Mouse (Mus musculus) testis, postnatal 14 days (tissue): ENCODE measurements at regions not wholly inside any gene's neighbourhood (a gene's known extent, or its start where the extent isn't known, plus 50 kb on each side); places are given as distances from the start of the nearest gene placed in this dataset.
A peak's percentile ranks its signal among the peaks of the same experiment; 100 is the strongest.

Source experiments
- DNase-seq: peaks from one replicate; pipeline ENCODE4 v3.0.0; 2021; ENCODE audit warnings: low spot score

GRCm38 (mm10) chr10:98652084-98652483, 262.1 kb upstream of the Atp2b1 start:
- DNase-seq = no peak

GRCm38 (mm10) chr10:98660747-98661146, 253.5 kb upstream of the Atp2b1 start:
- DNase-seq = peak; percentile 12

GRCm38 (mm10) chr10:98665936-98666505, 248.2 kb upstream of the Atp2b1 start:
- no peak for DNase-seq

- DNase-seq = no peak
Measured at GRCm38 (mm10) chr10:98667728-98668127, 246.5 kb upstream of the Atp2b1 start.

- DNase-seq = no peak
Measured at GRCm38 (mm10) chr10:98674131-98674530, 240.1 kb upstream of the Atp2b1 start.

- DNase-seq = no peak
Measured at GRCm38 (mm10) chr10:98676907-98677306, 237.3 kb upstream of the Atp2b1 start.

GRCm38 (mm10) chr10:98678234-98678633, 236.0 kb upstream of the Atp2b1 start:
- DNase-seq = no peak

- no peak for DNase-seq
Measured at GRCm38 (mm10) chr10:98682436-98682835, 231.8 kb upstream of the Atp2b1 start.

- peak; percentile 8 for DNase-seq
Measured at GRCm38 (mm10) chr10:98684195-98684594, 230.0 kb upstream of the Atp2b1 start.

- no peak for DNase-seq
Measured at GRCm38 (mm10) chr10:98684707-98685106, 229.5 kb upstream of the Atp2b1 start.

GRCm38 (mm10) chr10:98685739-98686138, 228.5 kb upstream of the Atp2b1 start:
- DNase-seq = no peak

GRCm38 (mm10) chr10:98686370-98686769, 227.8 kb upstream of the Atp2b1 start:
- no peak for DNase-seq

GRCm38 (mm10) chr10:98691816-98692215, 222.4 kb upstream of the Atp2b1 start:
- no peak for DNase-seq

- DNase-seq = no peak
Measured at GRCm38 (mm10) chr10:98694690-98695370, 219.4 kb upstream of the Atp2b1 start.

GRCm38 (mm10) chr10:98695371-98695725, 218.9 kb upstream of the Atp2b1 start:
- DNase-seq = no peak

- no peak for DNase-seq
Measured at GRCm38 (mm10) chr10:98697866-98698265, 216.3 kb upstream of the Atp2b1 start.

- DNase-seq = no peak
Measured at GRCm38 (mm10) chr10:98699579-98699978, 214.6 kb upstream of the Atp2b1 start.

GRCm38 (mm10) chr10:98700407-98700806, 213.8 kb upstream of the Atp2b1 start:
- no peak for DNase-seq

GRCm38 (mm10) chr10:98701285-98701684, 212.9 kb upstream of the Atp2b1 start:
- no peak for DNase-seq

GRCm38 (mm10) chr10:98702470-98703215, 211.6 kb upstream of the Atp2b1 start:
- DNase-seq = no peak

- no peak for DNase-seq
Measured at GRCm38 (mm10) chr10:98703642-98704293, 210.4 kb upstream of the Atp2b1 start.

GRCm38 (mm10) chr10:98704559-98704958, 209.6 kb upstream of the Atp2b1 start:
- no peak for DNase-seq

- no peak for DNase-seq
Measured at GRCm38 (mm10) chr10:98717856-98718255, 196.3 kb upstream of the Atp2b1 start.
